Mouse (Mus musculus) stomach, embryonic 14.5 days (tissue): ENCODE data around the gene Rgma. TPM values are rescaled to one million over a fixed set of nuclear protein-coding genes. Genes with fewer than 3 reads are reported as not detected.

Source experiments
- ATAC-seq: fragments of 200-750 bp; cut with Nextera tagmentation; 2 replicates; pipeline ENCODE4 v1.8.0; 2017; ENCODE audit warnings: low read depth, moderate TSS enrichment; ENCODE audit not compliant: insufficient number of reproducible peaks, insufficient read depth, low FRiP score
- H3K27ac ChIP-seq: fragments of 300-500 bp; sonication (generic); 2 replicates; pipeline ENCODE4 v1.5.1; 2014; ENCODE audit warnings: mild to moderate bottlenecking, low read length, moderate library complexity, mixed read lengths
- H3K27me3 ChIP-seq: fragments of 300-500 bp; sonication (generic); 2 replicates; pipeline ENCODE4 v1.6.1; 2014; ENCODE audit warnings: low read length, control low read depth, mixed read lengths; ENCODE audit not compliant: control insufficient read depth, insufficient read depth
- H3K36me3 ChIP-seq: fragments of 300-500 bp; sonication (generic); 2 replicates; pipeline ENCODE4 v1.6.1; 2014; ENCODE audit warnings: mild to moderate bottlenecking, control low read depth, low read length, moderate library complexity, mixed read lengths; ENCODE audit not compliant: control insufficient read depth, insufficient read depth
- H3K4me1 ChIP-seq: fragments of 300-500 bp; sonication (generic); 2 replicates; pipeline ENCODE4 v1.6.1; 2014; ENCODE audit warnings: low read length, control low read depth, mixed read lengths; ENCODE audit not compliant: control insufficient read depth, insufficient read depth
- H3K4me2 ChIP-seq: fragments of 300-500 bp; sonication (generic); replicated peaks from 2 replicates; pipeline ENCODE4 v1.6.1; 2014; ENCODE audit warnings: low read depth, low read length, control low read depth
- H3K4me3 ChIP-seq: fragments of 300-500 bp; sonication (generic); 2 replicates; pipeline ENCODE4 v1.5.1; 2014; ENCODE audit warnings: low read depth, low read length, control low read depth
- H3K9ac ChIP-seq: fragments of 300-500 bp; sonication (generic); replicated peaks from 2 replicates; pipeline ENCODE4 v1.6.1; 2014; ENCODE audit warnings: low read depth, mild to moderate bottlenecking, control low read depth, low read length, moderate library complexity, mixed read lengths
- H3K9me3 ChIP-seq: fragments of 300-500 bp; sonication (generic); 2 replicates; pipeline ENCODE4 v1.6.1; 2016; ENCODE audit warnings: low read depth, low read length, control low read depth; ENCODE audit not compliant: control insufficient read depth
- WGBS: fragments of 180-500 bp; shearing (Covaris S2); extraction: QIAGEN DNeasy Blood & Tissue Kit; methylation state at CpG from one replicate; pipeline ENCODE4 v1.1.7; 2014; 5-methylcytosine and 5-hydroxymethylcytosine counted together
- polyA plus RNA-seq: library from polyadenylated mRNA; unstranded; fragments of >200 nt; fragmentation: Nextera tagmentation; extraction: Ambion mirVana; gene quantifications from 2 replicates; pipeline ENCODE4 v1.2.1, GENCODE M21; 2014

The Rgma gene
- polyA plus RNA-seq, 1 experiment from 2014 or later = 30.5 TPM

- Histone ChIP-seq H3K27ac (peak overlapping the region; percentile 15; the same call in 1 of the 2 replicates), H3K27me3 (no peaks in the 10 kb centered on the region), H3K4me1 (peaks cover 57% of the 10 kb centered on the region), H3K4me2 (peak overlapping the region; percentile 44), H3K36me3 (peaks cover 5% of the 10 kb centered on the region), H3K9me3 (no peaks in the 10 kb centered on the region), H3K9ac (no peak overlapping the region), H3K4me3 (peak overlapping the region; percentile 0; the same call in 1 of the 2 replicates)
- ATAC-seq = peak; percentile 43
- 8% methylated on average over 19 of the region's 19 CpGs for WGBS
Measured at GRCm38 (mm10) chr7:73399501-73400044, 24.3 kb downstream of the Rgma start.

GRCm38 (mm10) chr7:73400051-73400916, 25.0 kb downstream of the Rgma start:
- Histone ChIP-seq H3K4me2 (peak overlapping the region; percentile 44), H3K4me3 (no peak overlapping the region), H3K9ac (no peak overlapping the region), H3K4me1 (peaks cover 52% of the 10 kb centered on the region), H3K36me3 (peaks cover 3% of the 10 kb centered on the region), H3K9me3 (no peaks in the 10 kb centered on the region), H3K27me3 (no peaks in the 10 kb centered on the region), H3K27ac (no peak overlapping the region)
- ATAC-seq = no peak
- WGBS = 27% methylated on average over 20 of the region's 20 CpGs

- no peaks in the 10 kb centered on the region for H3K27me3 ChIP-seq
- H3K4me3 ChIP-seq = no peak overlapping the region
- WGBS = 57% methylated on average over 2 of the region's 2 CpGs
- H3K4me2 ChIP-seq = no peak overlapping the region
- H3K27ac ChIP-seq = no peak overlapping the region
- H3K9ac ChIP-seq = no peak overlapping the region
- ATAC-seq = no peak
- no peaks in the 10 kb centered on the region for H3K9me3 ChIP-seq
- H3K4me1 ChIP-seq = peaks cover 37% of the 10 kb centered on the region
- H3K36me3 ChIP-seq = peaks cover 9% of the 10 kb centered on the region
Measured at GRCm38 (mm10) chr7:73402106-73402505, 26.8 kb downstream of the Rgma start.

DNA sequence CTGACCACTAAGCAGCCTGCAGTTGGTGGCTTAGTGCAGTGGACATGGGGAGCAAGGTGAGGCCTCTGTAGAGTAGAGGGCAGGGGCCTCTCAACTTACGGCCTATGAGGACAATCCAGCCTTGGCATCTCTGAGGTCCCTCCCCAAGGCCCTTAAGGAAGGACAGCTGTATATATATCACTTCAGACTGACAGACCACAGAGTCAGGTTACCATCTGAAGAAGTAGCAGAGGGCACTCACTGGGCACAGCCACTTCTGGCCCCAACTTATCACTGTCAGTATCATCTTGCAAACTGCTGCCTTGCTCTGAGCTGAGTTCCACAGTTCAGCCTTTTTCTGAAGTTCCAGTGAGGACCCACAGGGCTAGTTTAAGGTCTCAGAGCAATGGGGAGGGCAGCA, 27.4 kb downstream of the Rgma start:
- Histone ChIP-seq H3K36me3 (peaks cover 9% of the 10 kb centered on the region), H3K9ac (no peak overlapping the region), H3K27me3 (no peaks in the 10 kb centered on the region), H3K4me3 (no peak overlapping the region), H3K27ac (no peak overlapping the region), H3K4me2 (no peak overlapping the region), H3K4me1 (peaks cover 32% of the 10 kb centered on the region), H3K9me3 (no peaks in the 10 kb centered on the region)
- ATAC-seq = no peak
- WGBS = 92% methylated on average over 1 of the region's 1 CpGs

DNA sequence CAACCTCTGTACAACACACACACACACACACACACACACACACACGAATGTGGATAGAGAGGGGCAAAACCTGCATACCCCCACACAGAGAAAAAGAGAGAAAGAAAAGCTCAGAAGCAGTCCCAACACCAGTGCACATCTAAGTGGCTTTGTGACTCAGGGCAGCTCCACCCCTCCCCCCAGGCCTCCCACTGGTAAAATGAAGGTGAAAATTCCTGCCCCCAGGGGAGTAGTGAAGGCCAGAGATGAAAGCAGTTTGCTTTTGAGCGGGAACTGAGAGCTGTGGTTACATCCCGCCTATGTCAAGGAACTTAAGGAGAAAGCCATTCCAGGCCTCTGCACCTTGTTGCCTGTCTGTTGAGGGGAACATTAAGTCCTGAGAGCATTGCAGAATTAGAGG, 28.2 kb downstream of the Rgma start:
- 39% methylated on average over 3 of the region's 3 CpGs for WGBS
- Histone ChIP-seq H3K9me3 (no peaks in the 10 kb centered on the region), H3K36me3 (peaks cover 9% of the 10 kb centered on the region), H3K9ac (no peak overlapping the region), H3K27me3 (no peaks in the 10 kb centered on the region), H3K4me2 (no peak overlapping the region), H3K27ac (no peak overlapping the region), H3K4me3 (no peak overlapping the region), H3K4me1 (peaks cover 23% of the 10 kb centered on the region)
- no peak for ATAC-seq

DNA sequence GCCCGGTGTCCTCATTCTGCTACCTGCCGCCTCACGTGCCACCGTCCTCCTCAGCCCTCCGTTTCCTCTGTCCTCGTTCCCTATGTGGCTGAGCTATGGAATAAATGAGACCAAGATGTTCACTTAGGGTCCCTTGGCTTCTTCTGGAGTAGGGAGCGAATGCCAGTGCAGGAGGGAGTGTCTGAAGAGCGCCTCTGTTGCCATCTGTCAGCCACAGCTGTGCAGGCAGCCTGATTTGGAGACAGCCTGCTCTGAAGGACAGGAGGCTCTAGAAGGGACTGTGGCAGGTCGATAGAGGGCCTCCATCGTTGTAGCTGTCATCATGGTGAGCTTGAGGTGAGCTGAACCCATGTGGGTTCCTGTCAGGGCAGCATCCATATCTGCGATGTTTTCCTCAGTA, 30.2 kb downstream of the Rgma start:
- no peak for ATAC-seq
- H3K27ac ChIP-seq = no peak overlapping the region
- H3K9ac ChIP-seq = no peak overlapping the region
- H3K9me3 ChIP-seq = no peaks in the 10 kb centered on the region
- H3K27me3 ChIP-seq = no peaks in the 10 kb centered on the region
- H3K4me2 ChIP-seq = no peak overlapping the region
- H3K36me3 ChIP-seq = peaks cover 22% of the 10 kb centered on the region
- H3K4me1 ChIP-seq = 0 out of 2 replicates have a peak, but pooled peaks cover 3% of the 10 kb centered on the region
- no peak overlapping the region for H3K4me3 ChIP-seq
- 95% methylated on average over 11 of the region's 11 CpGs for WGBS

- no peak overlapping the region for H3K4me2 ChIP-seq
- H3K9ac ChIP-seq = no peak overlapping the region
- ATAC-seq = no peak
- H3K36me3 ChIP-seq = peaks cover 52% of the 10 kb centered on the region
- H3K27me3 ChIP-seq = no peaks in the 10 kb centered on the region
- no peaks in the 10 kb centered on the region; the same call in 1 of the 2 replicates for H3K4me1 ChIP-seq
- no peak overlapping the region for H3K4me3 ChIP-seq
- H3K9me3 ChIP-seq = no peaks in the 10 kb centered on the region
- 57% methylated on average over 7 of the region's 7 CpGs for WGBS
- no peak overlapping the region for H3K27ac ChIP-seq
Measured at GRCm38 (mm10) chr7:73411523-73411922, 36.2 kb downstream of the Rgma start.

DNA sequence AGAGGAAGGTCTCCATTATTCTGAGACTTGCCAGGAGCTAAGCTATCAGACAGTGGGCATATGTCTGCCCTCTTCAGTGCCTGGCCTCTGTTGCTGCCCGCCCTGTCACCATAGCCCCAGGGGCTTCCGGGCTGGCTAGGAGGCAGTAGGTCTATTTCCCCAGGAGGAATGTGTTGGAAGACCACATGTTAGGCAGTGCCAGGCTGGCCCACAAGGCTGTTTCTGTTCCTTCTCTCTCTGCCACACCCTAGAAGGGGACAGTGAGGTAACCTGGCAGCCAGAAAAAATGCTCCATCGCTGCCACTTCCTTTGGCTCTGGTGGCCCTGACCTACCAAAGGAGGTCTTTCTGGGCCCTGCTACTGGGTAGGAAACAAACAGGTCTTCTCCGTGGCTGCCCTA, 36.7 kb downstream of the Rgma start:
- Histone ChIP-seq H3K4me1 (no peaks in the 10 kb centered on the region; the same call in 1 of the 2 replicates), H3K9ac (no peak overlapping the region), H3K4me2 (no peak overlapping the region), H3K9me3 (no peaks in the 10 kb centered on the region), H3K27ac (no peak overlapping the region), H3K36me3 (peaks cover 49% of the 10 kb centered on the region), H3K27me3 (no peaks in the 10 kb centered on the region), H3K4me3 (no peak overlapping the region)
- no peak for ATAC-seq
- 83% methylated on average over 4 of the region's 4 CpGs for WGBS
